Mouse (Mus musculus): ENCODE data around the gene Nars2. TPM values are rescaled to one million over a fixed set of nuclear protein-coding genes. Genes with fewer than 3 reads are reported as not detected.

Gene Nars2
- polyA plus RNA-seq, 1 experiment from 2014 or later, result 21.0 TPM

- peak; percentile 97 for DNase-seq (ENCODE audit: low spot score)
- no peaks in the 10 kb centered on the region for H3K9me3 ChIP-seq (replicated peaks; ENCODE audit: low read length)
- H3K4me1 ChIP-seq (replicated peaks; ENCODE audit: insufficient read depth, low read length), result peaks cover 4% of the 10 kb centered on the region; the same call in 1 of the 2 replicates
- H3K4me3 ChIP-seq (replicated peaks; ENCODE audit: low read depth, low read length), result peak overlapping the region; percentile 96
- peak overlapping the region; percentile 98 for H3K27ac ChIP-seq
- WGBS, result under 1% methylated on average over 40 of the region's 40 CpGs
- H3K9ac ChIP-seq (ENCODE audit: low read depth, low read length), result peak overlapping the region; percentile 98
- no peaks in the 10 kb centered on the region for H3K27me3 ChIP-seq (ENCODE audit: insufficient read depth, low read length)
- H3K4me2 ChIP-seq (ENCODE audit: low read length), result peak overlapping the region; percentile 69
- no peak for TF ChIP-seq CTCF (IDR thresholded peaks at IDR 0.05; ENCODE audit: low read depth)
- ATAC-seq (replicated peaks; ENCODE audit: low FRiP score, low read depth), result peak; percentile 75
- no peaks in the 10 kb centered on the region for H3K36me3 ChIP-seq (ENCODE audit: insufficient read depth, low read length)
These were observed 131.2 kb downstream of the Nars2 start for GRCm38 (mm10) chr7:97082219-97083101.

- H3K4me2 ChIP-seq (ENCODE audit: low read length), result peak overlapping the region; percentile 69; the same call in 1 of the 2 replicates
- H3K9ac ChIP-seq (ENCODE audit: low read depth, low read length), result no peak overlapping the region
- no peaks in the 10 kb centered on the region for H3K27me3 ChIP-seq (ENCODE audit: insufficient read depth, low read length)
- no peak overlapping the region for H3K4me3 ChIP-seq (replicated peaks; ENCODE audit: low read depth, low read length)
- H3K36me3 ChIP-seq (ENCODE audit: insufficient read depth, low read length), result no peaks in the 10 kb centered on the region
- H3K9me3 ChIP-seq (replicated peaks; ENCODE audit: low read length), result no peaks in the 10 kb centered on the region
- H3K4me1 ChIP-seq (replicated peaks; ENCODE audit: insufficient read depth, low read length), result peaks cover 4% of the 10 kb centered on the region; the same call in 1 of the 2 replicates
- H3K27ac ChIP-seq, result peak overlapping the region; percentile 98
- no peak for TF ChIP-seq CTCF (IDR thresholded peaks at IDR 0.05; ENCODE audit: low read depth)
- 68% methylated on average over 9 of the region's 9 CpGs for whole genome bisulfite sequencing
- no peak for ATAC-seq (replicated peaks; ENCODE audit: low FRiP score, low read depth)
- DNase-seq (ENCODE audit: low spot score), result peak; percentile 3
These were observed 132.3 kb downstream of the Nars2 start for GRCm38 (mm10) chr7:97083579-97083978.

- DNase-seq (ENCODE audit: low spot score) (peak; percentile 46), ATAC-seq (replicated peaks; ENCODE audit: low FRiP score, low read depth) (no peak)
- H3K9ac ChIP-seq (ENCODE audit: low read depth, low read length), result no peak overlapping the region
- H3K27ac ChIP-seq, result no peak overlapping the region
- TF ChIP-seq CTCF (IDR thresholded peaks at IDR 0.05; ENCODE audit: low read depth), result no peak
- no peak overlapping the region for H3K4me3 ChIP-seq (replicated peaks; ENCODE audit: low read depth, low read length)
- no peaks in the 10 kb centered on the region for H3K36me3 ChIP-seq (ENCODE audit: insufficient read depth, low read length)
- no peaks in the 10 kb centered on the region for H3K27me3 ChIP-seq (ENCODE audit: insufficient read depth, low read length)
- WGBS, result 74% methylated on average over 1 of the region's 1 CpGs
- no peak overlapping the region for H3K4me2 ChIP-seq (ENCODE audit: low read length)
- H3K4me1 ChIP-seq (replicated peaks; ENCODE audit: insufficient read depth, low read length), result peaks cover 4% of the 10 kb centered on the region; the same call in 1 of the 2 replicates
- H3K9me3 ChIP-seq (replicated peaks; ENCODE audit: low read length), result no peaks in the 10 kb centered on the region
These were observed 132.9 kb downstream of the Nars2 start for GRCm38 (mm10) chr7:97084181-97084580.

- peak; percentile 83 for DNase-seq (ENCODE audit: low spot score)
- TF ChIP-seq CTCF (IDR thresholded peaks at IDR 0.05; ENCODE audit: low read depth), result peak; percentile 77
- Histone ChIP-seq H3K4me2 (ENCODE audit: low read length) (no peak overlapping the region), H3K4me1 (replicated peaks; ENCODE audit: insufficient read depth, low read length) (peaks cover 4% of the 10 kb centered on the region; the same call in 1 of the 2 replicates), H3K9ac (ENCODE audit: low read depth, low read length) (no peak overlapping the region), H3K27me3 (ENCODE audit: insufficient read depth, low read length) (no peaks in the 10 kb centered on the region), H3K27ac (no peak overlapping the region), H3K36me3 (ENCODE audit: insufficient read depth, low read length) (no peaks in the 10 kb centered on the region), H3K4me3 (replicated peaks; ENCODE audit: low read depth, low read length) (no peak overlapping the region), H3K9me3 (replicated peaks; ENCODE audit: low read length) (no peaks in the 10 kb centered on the region)
- WGBS, result 11% methylated on average over 4 of the region's 4 CpGs
- ATAC-seq (replicated peaks; ENCODE audit: low FRiP score, low read depth), result no peak
These were observed 134.0 kb downstream of the Nars2 start for GRCm38 (mm10) chr7:97085291-97085690.

GRCm38 (mm10) chr7:97094241-97094640 lies 142.9 kb downstream of the Nars2 start:
- H3K4me2 ChIP-seq (ENCODE audit: low read length), result no peak overlapping the region
- no peaks in the 10 kb centered on the region for H3K9me3 ChIP-seq (replicated peaks; ENCODE audit: low read length)
- no peaks in the 10 kb centered on the region for H3K4me1 ChIP-seq (replicated peaks; ENCODE audit: insufficient read depth, low read length)
- no peaks in the 10 kb centered on the region for H3K27me3 ChIP-seq (ENCODE audit: insufficient read depth, low read length)
- no peak overlapping the region for H3K27ac ChIP-seq
- 82% methylated on average over 3 of the region's 3 CpGs for WGBS
- DNase-seq (ENCODE audit: low spot score) (no peak), ATAC-seq (replicated peaks; ENCODE audit: low FRiP score, low read depth) (no peak)
- no peaks in the 10 kb centered on the region for H3K36me3 ChIP-seq (ENCODE audit: insufficient read depth, low read length)
- no peak overlapping the region for H3K9ac ChIP-seq (ENCODE audit: low read depth, low read length)
- H3K4me3 ChIP-seq (replicated peaks; ENCODE audit: low read depth, low read length), result no peak overlapping the region
- TF ChIP-seq CTCF (IDR thresholded peaks at IDR 0.05; ENCODE audit: low read depth), result no peak

- Histone ChIP-seq H3K4me3 (replicated peaks; ENCODE audit: low read depth, low read length) (no peak overlapping the region), H3K27me3 (ENCODE audit: insufficient read depth, low read length) (no peaks in the 10 kb centered on the region), H3K4me2 (ENCODE audit: low read length) (no peak overlapping the region), H3K9ac (ENCODE audit: low read depth, low read length) (no peak overlapping the region), H3K4me1 (replicated peaks; ENCODE audit: insufficient read depth, low read length) (no peaks in the 10 kb centered on the region; the same call in 1 of the 2 replicates), H3K36me3 (ENCODE audit: insufficient read depth, low read length) (no peaks in the 10 kb centered on the region), H3K27ac (no peak overlapping the region), H3K9me3 (replicated peaks; ENCODE audit: low read length) (no peaks in the 10 kb centered on the region)
- 90% methylated on average over 3 of the region's 3 CpGs for WGBS
- ATAC-seq (replicated peaks; ENCODE audit: low FRiP score, low read depth) (no peak), DNase-seq (ENCODE audit: low spot score) (no peak)
- TF ChIP-seq CTCF (IDR thresholded peaks at IDR 0.05; ENCODE audit: low read depth), result no peak
These were observed 156.8 kb downstream of the Nars2 start for GRCm38 (mm10) chr7:97108119-97108518.

Other genes with a start within 250 kb of the Nars2 start
- 10.6 and 11.4 TPM in 2 replicates for gene Gab2, start 130.1 kb downstream of the Nars2 start, polyA plus RNA-seq (2015; fragmentation: Nextera tagmentation; extraction: Ambion mirVana)